Mouse (Mus musculus) lung, postnatal 4 days (tissue): ENCODE data around the gene Hipk4.

Experiments
- DNase-seq, 2 experiments: peaks; one replicate each; pipeline ENCODE4 v3.0.0; 2021

Hipk4 gene

DNA sequence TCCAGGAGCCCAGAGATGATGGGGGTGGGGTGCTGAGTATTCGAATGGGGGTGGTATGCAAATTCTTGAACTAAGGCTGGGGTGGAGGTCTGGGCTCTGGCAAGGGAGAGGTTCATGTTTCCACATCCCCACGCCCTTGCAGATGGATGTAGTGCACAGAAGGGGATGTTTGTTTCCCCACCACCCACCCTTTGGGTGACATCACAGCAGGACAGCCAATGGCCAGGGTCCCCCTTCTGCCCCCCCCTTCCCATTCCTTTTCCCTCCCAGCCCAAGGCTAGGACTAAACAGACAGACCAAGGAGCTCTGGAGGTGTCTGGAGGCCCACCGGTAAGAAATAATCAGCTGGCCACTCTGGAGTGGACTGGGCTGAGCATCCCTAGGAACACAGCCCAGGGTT lies 24.0 kb upstream of the Hipk4 start, which contains the start of gene Prx:
Gene Prx (plus strand): TSS at position 289 of the 400 bp plus-strand sequence.
- no peak for DNase-seq

GRCm38 (mm10) chr7:27501620-27502019 lies 21.4 kb upstream of the Hipk4 start:
- peak; percentile 55 to 81 for DNase-seq

DNA sequence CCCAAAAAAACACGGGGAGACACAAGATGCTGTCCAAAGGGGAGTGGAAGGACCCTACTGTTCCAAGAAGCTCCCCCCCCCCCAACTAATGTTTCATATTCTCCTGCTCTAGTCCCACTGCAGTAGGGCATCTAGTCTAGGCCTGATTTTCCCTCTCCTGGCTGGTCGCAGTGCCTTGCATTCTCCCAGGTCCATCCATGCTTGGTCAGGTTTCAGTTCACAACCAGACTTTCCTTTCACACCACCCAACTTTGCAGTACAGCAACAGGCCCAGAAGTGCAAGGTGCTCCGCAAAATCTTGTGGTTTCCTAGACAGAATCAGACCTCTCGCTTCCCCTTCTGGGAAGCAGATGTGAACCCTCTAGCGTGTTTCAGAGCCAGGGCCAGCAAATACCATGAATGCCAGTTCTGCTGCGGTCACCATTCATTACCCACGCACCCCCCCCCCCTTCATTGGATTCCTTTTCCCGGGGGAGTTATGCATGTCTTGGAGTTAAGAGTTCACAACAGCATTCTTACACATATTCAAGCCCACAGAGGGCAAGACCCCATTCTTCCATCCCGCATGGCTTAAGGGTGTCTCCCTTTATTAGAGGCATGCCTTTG lies 16.2 kb upstream of the Hipk4 start:
- no peak for DNase-seq

DNA sequence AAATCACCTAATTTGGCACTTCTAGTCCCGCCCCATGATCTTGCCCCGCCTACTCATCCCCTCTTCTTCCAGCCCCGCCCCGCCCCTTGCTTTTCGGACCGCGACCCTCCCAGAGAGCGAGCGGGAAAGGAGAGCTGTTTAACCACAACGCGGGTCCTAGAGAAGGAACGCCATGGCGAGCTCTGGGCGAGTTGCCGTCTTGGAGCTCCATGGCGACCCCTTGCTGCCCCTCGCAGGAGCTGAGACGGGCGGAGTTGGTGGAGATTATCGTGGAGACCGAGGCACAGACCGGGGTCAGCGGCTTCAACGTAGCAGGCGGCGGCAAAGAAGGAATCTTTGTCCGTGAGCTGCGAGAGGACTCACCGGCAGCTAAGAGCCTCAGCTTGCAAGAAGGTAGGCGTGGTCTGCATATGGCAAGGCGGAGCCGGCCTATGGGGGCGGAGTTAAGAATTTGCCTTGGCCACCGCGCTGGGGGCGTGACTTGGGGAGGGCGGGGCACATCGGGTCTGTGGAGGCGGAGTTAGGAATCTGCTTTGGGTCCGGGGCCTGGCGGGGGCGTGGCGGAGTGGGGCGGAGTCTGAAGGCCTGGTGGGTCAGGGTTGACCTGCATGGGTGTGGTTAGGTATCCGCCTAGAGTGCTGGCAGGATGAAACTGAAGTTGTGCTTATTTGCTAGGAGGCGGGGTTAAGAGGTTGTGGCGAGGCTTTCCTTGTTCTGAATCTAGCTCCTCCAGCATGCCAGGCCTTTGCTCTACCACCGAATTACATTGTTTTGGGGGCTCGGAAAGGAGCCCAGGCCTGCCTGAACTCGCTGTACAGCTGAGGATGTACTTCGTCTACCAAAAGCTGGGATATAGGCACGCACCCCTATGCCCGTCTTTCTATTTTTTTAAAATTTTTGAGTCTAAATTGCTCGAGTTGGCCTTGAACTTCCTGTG lies 15.1 kb upstream of the Hipk4 start:
- DNase-seq = peak; percentile 98 to 100

DNA sequence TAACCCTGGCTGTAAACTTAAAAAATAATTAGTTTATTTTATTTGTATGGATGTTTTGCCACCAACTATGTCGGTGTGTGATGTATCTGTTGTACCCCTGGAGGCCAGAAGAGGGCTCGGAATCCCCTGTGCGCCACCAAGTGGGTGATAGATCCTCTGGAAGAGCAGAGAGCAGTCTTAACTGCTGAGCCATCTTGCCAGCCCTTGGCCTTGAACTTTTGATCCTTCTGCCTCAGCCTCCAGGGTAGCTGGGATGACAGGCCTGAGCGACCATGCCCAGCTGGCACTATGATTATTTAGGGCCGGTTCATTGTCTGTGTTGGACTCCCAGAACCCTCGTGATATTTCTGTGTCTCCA lies 14.4 kb upstream of the Hipk4 start:
- peak; percentile 77 to 80 for DNase-seq

- no peak for DNase-seq
Measured at GRCm38 (mm10) chr7:27510809-27511208, 12.3 kb upstream of the Hipk4 start.

DNA sequence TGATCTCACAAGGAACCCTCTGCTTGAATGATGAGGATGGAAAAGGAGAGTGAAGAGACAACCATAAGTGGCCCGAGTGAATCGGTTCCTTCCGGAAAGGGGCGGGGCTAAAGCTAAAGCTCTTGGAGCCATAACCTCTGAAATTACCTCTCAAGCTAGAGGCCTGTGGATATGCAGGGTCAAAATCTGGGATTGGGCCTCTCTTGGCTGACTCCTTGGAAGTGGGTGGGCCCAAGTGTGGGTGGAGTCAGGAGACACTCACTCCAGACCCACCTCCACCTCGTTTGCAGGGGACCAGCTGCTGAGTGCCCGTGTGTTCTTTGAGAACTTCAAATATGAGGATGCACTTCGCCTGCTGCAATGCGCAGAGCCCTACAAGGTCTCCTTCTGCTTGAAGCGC lies 8.1 kb upstream of the Hipk4 start:
- no peak for DNase-seq

GRCm38 (mm10) chr7:27518314-27518713 lies 4.8 kb upstream of the Hipk4 start:
- DNase-seq = no peak

DNA sequence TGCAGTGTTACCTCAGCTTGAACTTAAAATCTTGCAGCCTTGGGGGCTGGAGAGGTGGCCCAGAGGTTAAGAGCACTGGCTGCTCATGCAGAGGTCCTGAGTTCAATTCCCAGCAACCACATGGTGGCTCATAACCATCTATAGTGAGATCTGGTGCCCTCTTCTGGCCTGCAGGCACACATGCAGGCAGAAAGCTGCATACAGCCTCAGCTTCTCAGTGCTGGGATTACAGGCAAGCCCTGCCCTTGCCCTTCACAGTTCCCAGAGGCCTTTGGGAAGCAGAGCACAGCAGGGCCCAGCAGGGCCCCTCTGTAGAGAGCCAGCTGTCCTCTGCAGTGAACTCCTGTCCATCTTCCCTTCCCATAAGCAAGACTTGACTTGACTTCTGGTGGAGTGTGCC lies 3.0 kb upstream of the Hipk4 start:
- DNase-seq = no peak

GRCm38 (mm10) chr7:27520599-27520998 lies 2.5 kb upstream of the Hipk4 start:
- DNase-seq = peak in 1 of 2 experiments; percentile 35

GRCm38 (mm10) chr7:27523805-27524204 lies 738 bp downstream of the Hipk4 start:
- DNase-seq = no peak

DNA sequence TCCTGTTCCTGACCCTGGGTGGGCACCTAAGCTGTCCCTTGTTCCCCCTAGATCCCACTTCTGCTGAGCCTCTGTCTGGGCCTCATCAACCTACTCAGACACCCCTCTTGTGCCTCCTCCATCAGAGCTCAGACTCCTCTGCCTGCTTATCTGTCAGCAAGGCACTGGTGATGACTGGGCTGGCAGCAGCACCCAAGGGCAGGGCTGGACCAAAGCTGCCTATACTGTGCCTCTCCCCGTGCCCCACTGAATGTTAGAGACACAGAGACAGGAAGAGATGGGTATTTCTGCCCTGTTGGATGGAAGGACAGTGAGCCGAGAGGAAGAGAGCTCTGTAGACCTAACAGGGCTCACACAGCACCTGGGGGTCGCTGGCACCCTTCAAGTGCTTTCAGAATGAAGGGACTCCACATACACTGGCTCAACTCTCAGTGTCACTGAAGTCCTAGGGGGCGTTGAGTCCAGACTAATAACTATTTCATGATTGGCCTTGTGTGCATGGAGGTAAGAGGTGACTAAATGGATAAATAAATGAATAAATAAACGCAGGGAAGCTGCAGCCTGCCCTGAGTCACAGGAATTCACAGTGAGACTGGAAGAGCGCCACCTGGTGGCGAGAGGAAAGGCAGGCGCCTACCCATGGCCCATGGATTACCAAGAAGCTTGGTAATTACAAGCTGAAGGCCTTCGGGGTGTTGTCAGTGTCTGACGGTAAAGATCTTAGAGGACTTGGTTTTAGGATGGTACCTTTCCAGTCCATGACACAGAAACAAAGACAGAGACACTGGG lies 3.2 kb downstream of the Hipk4 start:
- DNase-seq = peak; percentile 77 to 82

DNA sequence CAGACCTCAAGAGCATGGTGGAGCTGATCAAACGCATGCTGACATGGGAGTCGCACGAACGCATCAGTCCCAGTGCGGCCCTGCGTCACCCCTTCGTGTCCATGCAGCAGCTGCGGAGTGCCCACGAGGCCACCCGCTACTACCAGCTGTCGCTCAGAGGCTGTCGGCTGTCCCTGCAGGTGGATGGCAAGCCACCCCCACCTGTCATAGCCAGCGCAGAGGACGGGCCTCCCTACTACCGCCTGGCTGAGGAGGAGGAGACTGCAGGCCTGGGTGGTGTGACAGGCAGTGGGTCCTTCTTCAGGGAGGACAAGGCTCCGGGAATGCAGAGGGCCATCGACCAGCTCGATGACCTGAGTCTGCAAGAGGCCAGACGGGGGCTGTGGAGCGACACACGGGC lies 6.0 kb downstream of the Hipk4 start:
- DNase-seq = no peak

GRCm38 (mm10) chr7:27530937-27531336 lies 7.9 kb downstream of the Hipk4 start:
- no peak for DNase-seq

DNA sequence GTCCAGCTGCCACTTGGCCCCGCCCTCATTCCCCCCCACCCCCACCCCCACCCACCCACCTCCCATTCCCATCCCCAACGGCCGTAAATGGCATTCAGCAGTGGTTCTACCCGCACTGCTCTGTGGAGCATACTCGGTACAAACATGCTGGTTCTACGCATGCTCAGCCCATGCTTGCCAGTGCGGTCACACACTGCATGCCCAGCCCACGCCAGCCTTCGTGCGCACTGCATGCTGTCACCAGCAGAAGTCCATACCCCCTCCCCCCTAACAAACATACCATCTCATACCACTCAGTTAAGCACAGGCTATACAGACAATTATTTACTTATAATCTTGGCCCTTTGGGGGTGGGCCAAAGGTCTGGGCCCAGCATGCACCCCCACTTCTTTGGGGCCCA lies 8.6 kb downstream of the Hipk4 start:
- no peak for DNase-seq

DNA sequence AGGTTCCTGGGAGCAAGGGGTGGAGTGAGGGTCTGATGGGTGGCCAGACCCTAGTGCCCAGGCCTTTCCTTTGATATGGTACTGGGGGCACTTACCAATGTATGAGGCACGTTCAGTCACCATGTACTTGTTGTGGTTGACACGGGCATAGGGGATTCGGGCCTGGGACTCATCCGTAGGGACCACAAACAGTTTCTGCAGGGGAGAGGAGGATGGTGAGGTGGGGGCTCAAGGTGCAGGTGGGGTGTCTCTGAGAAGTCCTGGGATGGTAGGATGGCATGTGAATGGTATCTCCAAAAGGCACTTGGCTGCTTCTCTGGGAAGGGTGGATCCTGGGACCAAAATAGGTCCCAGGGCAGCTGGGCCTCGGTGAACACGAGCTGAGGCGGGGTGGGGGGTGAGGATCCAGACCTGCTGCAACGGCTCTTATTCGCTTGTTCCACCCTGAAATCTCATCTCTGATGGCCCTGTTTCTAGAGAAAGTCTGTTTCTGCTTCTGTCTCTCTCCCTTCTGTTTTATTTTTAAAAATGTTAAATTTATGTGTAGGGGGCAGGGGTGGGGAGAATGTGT lies 9.5 kb downstream of the Hipk4 start:
- DNase-seq = no peak

DNA sequence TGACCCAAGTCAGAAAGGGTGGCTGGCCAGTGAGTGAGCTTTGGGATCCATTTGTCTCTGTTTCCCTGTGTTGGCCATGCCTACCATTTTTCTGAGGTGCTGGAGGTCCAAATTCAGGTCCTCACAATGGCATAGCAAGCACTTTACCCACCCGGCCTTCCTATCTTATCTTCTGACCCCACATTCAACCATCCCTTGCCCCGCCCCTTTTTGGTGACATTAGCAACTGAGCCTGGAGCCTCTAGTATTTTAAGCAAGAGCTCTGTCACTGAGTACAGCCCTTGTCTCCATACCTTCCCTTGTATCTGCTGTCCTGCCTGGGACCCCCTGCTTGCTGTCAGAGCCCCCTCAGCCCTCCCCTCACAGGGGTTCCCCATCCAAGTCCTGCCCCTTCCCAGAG lies 12.3 kb downstream of the Hipk4 start:
- DNase-seq = no peak

GRCm38 (mm10) chr7:27536618-27537017 lies 13.6 kb downstream of the Hipk4 start:
- no peak for DNase-seq

GRCm38 (mm10) chr7:27537998-27538397 lies 14.9 kb downstream of the Hipk4 start:
- DNase-seq = no peak

DNA sequence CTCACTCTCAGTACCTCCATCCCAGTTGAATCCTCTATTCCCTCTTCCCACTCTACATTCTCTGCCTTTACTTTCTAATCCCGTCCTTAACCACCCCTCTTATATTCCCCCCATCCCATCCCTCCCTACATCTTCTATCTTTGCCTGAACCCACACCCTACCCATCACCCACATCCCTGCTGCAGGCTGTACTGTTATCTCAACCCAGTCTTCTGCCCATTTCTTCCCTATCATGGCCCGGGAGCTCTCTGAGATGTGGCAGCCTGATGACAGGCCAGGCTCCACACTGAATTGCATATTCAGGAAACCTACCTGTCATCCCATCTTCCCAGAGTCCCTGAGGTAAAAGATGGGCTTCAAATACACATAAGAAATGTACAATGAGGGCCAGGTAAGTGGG lies 15.7 kb downstream of the Hipk4 start:
- no peak for DNase-seq

GRCm38 (mm10) chr7:27540521-27540920 lies 17.5 kb downstream of the Hipk4 start:
- no peak for DNase-seq

- no peak for DNase-seq
Measured at GRCm38 (mm10) chr7:27540935-27541334, 17.9 kb downstream of the Hipk4 start.

DNA sequence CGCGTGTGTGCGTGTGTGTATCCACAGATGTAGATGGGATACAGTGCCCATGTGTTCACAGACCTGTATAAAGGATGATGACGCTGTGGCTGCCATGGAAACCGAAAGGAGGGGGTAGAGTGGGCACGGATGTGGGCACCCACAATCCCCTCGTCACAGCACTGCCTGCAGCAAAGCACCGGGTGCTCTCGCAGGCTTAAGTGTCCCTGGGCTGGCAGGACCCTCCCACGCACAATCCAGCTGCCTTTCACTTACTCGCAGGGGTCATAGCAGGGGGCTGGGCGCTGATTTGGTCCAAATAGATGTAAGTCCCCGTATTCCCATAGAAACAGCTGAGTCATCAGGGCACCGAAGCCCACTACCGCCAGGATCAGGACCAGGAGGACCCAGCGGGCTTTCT lies 18.4 kb downstream of the Hipk4 start:
- peak in 1 of 2 experiments; percentile 47 for DNase-seq
